Mouse (Mus musculus): ENCODE results near the gene Spc25.

GRCm38 (mm10) chr2:69232101-69232500 is 26.1 kb upstream of the Spc25 start:
- TF ChIP-seq CTCF (IDR thresholded peaks at IDR 0.05; ENCODE audit: extremely low read depth, insufficient read depth, insufficient read length, insufficient replicate concordance) (no peak), POLR2A (IDR thresholded peaks at IDR 0.05; ENCODE audit: low read depth, low read length) (no peak)
